Mouse (Mus musculus) kidney, postnatal 10 days (tissue): ENCODE data around the gene Shpk.

Experiments used
- DNase-seq: peaks from one replicate; pipeline ENCODE4 v3.0.0; 2021; ENCODE audit warnings: mixed read lengths

The Shpk gene

DNA sequence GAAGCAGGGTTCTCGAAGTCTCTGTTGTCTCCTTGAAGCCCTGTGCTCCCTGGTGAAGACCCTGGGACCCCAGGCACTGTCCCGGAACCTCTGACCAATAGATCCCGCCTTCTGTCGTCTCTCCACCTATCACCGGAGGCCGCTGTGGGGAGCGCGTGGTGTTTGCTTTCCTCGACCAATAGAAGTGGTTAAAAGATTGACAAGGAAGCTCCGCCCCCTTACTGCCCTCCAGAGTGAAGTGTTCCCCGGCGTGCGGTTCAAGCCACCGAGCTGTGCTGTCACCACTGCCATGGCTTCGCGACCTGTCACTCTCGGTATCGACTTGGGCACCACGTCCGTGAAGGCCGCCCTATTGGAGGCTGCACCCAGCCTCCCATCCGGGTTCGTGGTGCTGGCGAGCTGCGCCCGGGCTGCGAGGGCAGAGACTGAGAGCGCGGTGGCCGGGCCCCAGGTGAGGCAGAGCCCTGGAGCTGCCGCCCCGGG is at the start of gene Shpk:
Gene Shpk (plus strand): TSS at position 231 of the 483 bp plus-strand sequence.
- DNase-seq: peak; percentile 96

DNA sequence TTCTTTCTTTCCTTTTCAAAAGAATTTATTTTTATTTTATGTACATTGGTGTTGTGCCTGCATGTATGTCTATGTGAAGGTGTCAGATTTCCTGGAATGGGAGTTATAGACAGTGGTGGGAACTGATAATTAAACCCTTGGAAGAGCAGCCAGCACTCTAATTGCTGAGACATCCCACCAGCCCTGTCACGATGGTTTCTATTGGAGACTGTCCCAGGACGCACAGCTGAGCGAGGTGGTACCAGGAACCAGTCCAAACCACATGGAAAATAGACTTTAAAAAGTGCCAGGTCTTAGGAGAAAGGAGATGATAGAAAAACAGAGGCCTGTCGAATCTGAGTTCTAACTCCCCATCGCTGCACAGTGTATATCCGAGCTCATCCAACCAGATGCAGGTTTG is 44.2 kb upstream of the Shpk start:
- DNase-seq: no peak

DNA sequence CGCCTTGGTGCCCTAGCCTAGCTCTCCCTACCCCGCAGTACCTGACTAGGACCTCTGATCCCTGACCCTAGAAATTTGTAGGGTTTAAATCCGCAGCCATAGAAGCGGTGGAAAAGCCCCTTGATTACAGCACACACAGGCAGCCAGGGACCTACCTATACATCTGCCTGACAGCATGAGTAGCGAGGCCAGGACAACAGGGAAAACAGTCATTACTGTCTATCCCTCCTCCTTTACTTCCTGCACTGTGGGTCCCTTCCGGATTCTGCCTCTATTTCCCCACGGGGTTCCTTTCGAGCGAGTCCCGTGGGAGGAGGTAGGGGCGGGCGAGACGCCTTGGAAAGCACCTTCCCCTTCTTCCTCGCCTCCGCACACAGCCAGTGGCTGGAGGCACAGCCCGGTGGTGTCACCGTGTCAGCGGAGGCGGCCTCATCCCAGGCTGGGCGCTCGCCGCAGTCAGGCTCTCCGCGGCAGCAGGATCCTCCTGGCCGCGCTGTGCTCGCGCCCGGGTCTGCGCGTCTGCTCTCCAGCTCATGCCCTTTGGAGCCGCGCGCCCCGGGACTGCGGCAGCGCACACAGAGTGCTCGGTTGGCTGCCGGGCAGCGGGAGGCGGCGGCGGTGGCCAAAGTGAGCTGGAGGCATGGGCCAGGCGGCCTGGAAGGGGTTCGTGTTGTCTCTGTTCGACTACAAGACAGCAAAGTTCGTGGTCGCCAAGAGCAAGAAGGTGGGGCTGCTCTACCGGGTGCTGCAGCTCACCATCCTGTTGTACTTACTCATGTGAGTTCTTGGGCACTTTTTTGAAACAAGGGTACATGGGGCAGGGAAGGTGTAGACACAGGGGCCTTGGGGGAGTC is 39.1 kb upstream of the Shpk start, which contains the start of gene P2rx5:
Gene P2rx5 (plus strand): TSS at position 465 of the 854 bp plus-strand sequence.
- peak; percentile 81 for DNase-seq

DNA sequence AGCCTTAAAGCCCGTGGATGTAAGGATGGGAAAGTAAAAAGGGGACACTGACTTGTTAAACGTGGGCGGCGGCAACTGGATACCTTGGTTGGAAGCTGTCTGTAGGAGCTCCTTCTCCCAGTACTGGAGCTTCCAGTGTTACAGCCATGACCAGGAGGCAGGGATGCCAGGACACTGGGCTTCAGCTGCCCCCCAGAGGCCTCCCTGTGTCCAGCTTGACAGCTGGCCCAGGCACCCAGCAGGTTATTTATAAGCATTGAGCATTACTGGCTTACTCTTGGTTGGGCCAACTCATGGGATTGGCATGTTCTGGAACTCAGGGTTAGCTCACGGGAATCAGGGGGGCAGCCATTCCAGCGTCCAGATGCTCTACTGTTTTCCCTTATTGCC is 38.5 kb upstream of the Shpk start:
- DNase-seq: peak; percentile 47

DNA sequence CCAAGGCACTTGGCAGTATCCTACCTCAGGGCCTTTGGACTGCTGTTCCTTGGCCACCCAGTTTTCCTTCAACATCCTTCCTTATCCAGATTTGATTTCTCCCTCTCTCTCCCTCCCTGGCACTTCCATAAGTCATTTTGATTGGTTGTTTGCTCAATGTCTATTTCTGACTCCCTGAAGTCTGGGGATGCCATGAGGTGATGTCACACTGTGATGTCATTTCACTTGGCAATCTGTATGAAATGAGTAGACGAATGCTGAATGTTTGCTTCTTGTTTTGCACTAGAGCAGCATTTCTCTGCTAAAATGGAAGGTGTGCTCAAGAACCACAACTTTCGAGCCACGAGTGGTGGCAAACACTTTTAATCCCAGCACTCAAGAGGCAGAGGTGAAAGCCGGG is 37.6 kb upstream of the Shpk start:
- DNase-seq: no peak

DNA sequence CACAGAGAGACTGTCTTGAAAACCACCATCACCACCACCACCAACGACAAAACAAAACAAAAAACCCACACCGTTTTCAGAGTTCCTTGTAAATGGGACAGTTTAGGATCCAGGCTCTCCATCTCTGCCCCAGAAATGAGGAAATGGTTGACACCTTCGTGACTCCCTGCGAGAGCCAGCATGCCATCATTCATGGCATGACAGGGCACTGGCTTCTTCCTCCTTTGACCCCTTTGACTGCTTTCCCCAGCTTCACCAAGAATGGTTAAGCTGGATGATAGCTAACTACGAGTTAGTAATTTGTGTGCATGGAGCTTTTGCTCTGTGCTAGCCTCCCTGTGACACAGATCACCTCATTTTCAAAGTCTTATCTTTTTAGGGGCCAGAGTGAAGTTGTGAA is 37.0 kb upstream of the Shpk start:
- no peak for DNase-seq

DNA sequence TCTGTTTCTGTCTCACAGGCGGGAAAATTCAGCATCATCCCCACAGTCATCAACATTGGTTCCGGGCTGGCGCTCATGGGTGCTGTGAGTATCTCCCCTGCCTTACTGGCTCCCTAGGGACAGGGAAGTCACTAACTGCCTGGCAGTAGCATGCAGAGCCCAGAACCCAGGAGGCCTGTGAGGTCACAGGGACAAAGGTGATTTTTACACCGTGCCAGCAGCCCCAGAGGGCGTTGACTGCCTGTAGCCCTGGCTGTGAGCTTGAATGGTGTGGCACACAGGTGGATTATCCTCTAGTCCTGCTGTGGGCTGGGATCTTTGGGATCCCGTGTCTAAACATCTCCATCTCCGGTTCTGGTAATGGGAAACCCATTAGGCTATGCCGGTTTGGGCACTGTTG is 31.2 kb upstream of the Shpk start:
- no peak for DNase-seq

DNA sequence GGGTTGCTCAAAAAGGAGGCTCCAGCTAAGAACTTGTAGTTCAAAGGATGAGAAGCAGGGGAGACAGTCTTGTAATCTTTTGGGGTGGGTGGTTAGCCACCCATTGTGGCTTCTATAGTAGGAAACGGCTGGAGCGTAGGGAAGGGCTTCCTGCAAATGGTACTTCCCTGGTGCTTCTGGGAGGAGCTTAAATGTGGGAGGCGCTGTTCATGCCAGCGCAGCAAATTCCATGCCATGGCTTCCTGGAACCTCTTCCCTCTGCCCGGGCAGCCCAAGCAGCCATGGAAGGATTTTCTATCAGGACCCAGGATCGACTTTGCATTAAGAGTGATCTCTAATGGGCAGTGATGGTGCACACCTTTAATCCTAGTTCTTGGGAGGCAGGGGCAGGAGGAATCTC is 30.7 kb upstream of the Shpk start:
- DNase-seq: no peak

DNA sequence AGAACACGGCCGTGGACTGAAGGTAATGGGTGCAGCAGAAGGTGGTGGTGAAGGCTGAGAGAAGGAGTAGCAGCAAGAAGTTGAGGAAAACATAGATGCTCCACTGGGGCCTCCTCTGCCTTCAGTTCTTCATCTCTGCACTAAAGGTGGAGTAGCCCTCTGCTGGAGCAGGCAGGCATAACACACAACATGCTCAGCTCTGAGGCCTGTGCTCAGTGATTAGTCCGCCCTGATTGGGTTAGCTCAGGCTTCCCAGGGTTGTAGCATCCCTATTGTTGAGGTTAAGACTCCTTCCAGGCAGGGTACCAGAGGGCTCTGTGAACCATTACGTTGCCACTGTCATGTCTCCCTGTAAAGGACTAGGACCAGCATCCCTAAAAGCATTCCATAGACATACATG is 30.0 kb upstream of the Shpk start:
- DNase-seq: peak; percentile 83

DNA sequence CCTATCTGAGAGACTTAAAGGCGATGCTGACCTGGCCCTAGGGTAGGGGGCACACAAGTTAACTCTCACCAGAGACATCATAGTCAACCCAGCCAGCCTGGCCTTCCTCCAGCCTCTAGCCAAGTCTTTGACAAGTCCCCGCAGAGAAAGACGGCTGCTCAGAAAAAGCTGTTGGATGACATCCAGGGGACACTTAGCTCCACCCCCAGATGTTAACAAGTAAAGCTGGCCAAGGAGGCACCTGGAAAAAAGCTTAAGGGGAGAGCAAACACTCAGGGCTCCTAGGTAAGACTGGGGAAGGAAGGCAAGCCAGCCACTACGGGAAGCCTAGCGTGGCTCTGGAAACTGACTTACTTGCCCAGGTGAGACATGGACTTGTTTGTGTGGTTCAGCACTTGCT is 27.1 kb upstream of the Shpk start:
- peak; percentile 83 for DNase-seq

DNA sequence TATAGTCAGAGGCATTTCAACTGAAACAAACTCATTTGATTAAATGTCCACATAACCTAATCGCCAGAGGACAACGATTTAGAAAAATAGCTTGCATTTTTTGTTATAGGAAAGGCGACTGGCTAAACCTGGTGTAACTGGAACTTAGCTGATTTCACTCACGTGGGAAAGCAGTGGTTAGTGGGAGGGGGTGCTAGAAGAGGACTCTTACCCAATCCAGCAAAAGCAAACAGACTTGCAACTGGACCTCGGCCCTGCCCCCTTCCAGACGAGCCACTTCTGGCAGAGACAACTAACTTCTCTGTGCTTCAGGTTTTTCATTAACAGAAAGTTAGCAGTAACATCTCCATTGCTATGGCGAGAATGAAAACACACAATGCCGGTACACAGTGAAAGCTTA is 23.6 kb upstream of the Shpk start:
- peak; percentile 83 for DNase-seq

DNA sequence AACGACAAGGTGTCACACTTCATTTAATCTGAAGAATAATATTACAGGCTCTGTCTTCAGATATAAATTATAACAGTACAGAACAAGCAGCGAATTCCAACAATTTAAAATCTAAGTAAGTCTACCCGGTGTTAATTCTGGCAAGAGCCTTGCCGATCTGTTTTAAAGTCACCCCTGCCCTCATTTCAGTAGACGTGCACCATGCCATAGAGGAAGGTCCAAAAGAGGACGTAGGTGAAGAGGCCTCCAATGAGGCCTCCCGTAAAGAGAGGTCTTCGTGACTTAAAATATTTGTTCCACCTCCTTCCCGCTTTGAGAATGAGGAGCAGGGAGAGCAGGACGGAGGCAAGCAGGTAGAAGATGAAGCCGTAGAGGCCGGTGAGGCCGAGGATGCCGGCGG is 23.1 kb upstream of the Shpk start:
- DNase-seq: no peak

DNA sequence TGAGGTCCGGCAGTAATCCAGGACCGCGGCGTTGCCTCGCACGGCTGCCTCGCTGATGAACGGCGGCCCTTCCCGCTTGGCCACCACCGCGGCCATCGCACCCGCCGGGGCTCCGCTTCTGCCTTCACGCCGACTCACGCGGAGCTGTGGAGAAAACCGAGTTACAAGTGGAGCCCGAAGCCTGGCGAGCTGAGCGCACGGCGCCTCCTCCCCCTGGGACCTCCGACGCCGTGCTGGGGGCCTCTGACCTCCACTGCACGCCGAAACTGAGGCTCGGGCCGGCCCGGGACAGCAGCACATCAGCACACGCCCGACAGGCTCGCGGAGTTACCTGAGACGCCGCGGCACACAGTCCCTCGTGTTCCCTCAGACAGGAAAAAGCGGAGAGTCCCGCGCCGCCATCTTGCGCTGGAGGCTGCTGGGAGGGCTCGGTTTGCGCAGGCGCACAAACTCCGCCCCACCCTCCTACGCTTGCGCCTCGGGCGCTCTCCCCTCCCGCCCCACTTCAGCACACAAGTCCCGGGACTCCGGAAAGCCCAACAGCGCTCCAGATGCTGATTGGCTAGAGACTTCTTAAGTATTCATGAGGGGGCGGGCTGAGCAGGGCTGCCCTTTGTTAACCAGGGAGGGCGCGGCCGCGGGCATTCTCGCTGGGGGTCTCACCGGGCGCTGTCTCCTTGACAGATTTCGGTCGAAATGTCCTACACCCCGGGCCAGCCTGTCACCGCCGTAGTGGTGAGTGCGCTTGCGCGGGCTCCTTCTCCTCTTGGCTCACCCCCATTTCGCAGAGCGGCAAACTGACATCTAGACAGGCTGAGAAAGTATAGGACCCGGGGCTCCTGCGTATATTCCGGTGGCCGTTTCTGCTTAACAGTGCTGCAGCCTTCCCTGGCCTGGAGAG is 22.4 kb upstream of the Shpk start, which contains the start of the genes Emc6 and Tax1bp3:
Gene Emc6 (minus strand): TSS at position 430 of the 901 bp plus-strand sequence.
Gene Tax1bp3 (plus strand): TSS at position 476 of the 901 bp plus-strand sequence.
- peak; percentile 98 for DNase-seq

DNA sequence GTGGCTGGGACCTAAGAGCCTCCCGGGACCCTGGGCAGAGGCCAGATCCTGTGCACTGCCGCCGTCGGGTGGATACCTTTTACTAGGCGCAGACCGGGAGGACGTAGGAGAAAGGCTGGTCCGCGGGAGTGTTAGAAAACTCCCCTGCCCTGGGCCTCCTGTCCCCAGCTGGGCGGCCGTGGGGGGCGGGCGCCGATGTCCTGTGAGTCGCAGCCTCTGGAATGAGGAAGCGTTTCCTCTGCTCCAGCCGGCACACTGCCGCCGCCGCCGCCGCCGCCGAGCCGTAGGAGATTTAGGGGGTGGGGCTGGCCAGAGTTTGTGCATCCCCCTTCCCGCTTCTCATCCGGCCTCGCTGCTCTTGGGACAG is 21.8 kb upstream of the Shpk start:
- DNase-seq: peak; percentile 94

DNA sequence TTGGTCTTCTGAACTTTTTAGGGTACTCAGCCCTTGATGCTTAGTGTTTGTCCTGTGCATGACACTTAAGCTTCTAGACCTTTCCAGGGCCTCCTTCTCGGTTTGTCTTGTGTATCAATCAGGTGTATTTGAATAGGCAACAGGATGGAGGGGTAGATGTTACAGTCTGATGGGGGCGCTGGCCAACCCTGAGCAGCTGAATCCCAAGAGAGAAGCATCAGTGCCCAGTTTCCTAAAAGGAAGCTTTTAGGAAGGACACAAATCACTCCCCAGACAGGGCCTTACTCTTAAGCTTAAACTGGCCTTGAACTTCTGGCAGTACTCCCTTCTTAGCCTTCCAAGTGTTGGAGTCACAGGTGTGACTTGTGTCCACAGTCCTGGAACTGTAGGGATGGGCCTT is 21.4 kb upstream of the Shpk start:
- DNase-seq: peak; percentile 35

DNA sequence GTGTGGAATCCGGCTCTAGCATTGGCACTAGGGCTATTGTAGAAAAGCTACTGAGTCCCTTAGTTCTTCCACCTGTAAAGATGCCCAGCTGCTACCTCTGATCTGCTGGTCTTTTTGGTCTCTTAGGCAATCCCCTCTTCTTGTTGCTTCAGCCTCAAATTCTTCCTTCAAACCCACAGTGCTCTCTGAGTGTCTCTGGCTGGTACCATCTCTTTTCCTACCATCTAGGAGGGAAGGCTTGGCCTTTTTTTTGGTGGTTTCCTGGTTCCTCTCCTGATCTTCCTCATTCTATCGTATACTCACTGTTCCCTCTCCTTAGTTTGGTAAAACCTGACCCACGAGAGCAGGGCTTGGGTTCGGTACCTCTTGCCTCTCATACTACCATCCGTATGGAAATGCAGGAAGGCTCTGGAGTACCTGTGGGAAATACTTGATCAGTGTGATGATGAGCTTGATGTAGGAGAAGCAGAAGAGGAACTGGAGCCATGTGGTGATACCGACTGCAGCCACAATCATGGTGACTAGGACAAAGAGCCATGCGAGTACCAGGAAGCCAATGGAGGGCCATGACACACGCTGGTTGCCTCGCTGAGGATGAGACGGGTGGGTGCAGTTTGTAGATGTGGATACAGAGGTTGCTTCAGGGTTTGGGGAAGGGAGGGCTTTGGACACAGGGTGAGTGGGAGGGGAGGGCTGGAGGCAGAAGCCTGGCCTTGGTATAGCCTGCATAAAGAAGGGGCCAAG is 13.2 kb upstream of the Shpk start:
- DNase-seq: no peak

DNA sequence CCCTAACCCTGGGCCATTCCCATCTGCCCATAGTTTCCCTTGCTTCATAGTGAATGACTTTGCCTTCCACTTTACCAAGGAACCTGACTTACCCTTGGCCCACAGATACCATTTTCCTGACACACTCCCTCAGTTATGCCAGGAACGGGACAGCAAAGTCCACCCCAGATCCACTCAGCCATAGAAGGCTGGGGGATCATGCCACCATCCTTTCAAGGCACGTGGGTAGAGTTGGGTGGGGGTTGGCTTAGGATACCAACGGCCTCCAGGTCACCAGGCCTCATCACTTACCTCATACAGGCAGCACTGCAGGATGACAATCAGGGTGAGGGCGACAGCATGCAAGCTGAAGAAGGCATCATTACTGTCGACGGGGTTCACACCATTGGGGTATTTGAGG is 12.0 kb upstream of the Shpk start:
- DNase-seq: no peak

DNA sequence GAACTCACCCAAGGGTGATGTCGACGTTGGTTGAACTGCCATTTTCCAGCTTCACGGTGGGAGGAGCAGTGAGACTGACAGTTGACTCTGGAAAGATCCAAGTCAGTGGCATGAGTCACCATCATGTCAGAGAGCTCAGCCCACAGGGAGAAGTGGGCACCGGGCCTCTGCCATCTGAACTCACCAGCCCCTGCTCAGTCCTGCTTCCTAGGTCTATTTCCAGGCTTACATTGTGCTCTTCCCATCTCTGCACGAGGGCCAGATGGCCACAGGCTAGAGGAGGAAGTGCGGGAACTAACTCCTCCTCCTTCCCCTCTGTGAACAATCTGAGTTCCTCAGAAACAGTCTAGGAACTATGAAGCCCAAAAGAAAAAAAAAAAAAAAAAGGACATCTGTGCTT is 6.2 kb upstream of the Shpk start:
- no peak for DNase-seq

DNA sequence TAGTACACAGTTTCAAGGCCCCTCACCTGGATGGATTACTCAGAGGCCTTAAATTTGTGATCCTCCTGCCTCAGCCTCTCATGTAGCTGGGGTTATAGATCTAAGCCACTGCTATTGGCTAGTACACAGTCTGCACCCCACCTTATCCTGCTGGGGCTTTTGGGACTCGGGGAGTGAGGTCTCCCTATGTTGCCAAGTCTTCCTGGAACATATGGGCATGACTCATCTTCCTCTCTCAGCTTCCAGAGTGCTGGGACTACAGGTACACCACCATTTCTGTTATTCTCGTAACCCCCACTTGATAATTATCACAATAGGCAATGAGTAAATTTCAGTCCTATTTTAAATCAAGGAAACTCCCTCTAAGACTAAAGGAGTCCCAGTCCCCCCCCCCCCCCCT is 4.8 kb upstream of the Shpk start:
- DNase-seq: no peak

DNA sequence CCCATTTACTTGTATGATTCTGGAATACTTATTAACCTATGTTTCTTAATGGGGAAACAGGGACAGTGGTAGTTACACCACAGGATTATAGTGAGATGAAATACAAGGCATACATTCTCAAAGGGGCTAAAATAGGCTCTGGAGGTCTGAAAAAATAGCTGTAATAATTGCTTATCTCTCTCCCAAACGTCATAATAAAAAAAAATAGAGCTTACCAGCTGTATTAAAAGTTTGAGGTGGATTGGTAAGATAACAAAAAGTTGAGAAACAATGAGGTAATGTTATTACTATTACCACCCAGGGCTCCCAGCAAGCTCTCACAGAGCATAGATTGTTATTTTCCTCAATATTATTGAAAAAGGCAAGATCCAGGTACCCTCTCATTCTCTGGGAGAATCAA is 1.1 kb upstream of the Shpk start:
- DNase-seq: no peak

DNA sequence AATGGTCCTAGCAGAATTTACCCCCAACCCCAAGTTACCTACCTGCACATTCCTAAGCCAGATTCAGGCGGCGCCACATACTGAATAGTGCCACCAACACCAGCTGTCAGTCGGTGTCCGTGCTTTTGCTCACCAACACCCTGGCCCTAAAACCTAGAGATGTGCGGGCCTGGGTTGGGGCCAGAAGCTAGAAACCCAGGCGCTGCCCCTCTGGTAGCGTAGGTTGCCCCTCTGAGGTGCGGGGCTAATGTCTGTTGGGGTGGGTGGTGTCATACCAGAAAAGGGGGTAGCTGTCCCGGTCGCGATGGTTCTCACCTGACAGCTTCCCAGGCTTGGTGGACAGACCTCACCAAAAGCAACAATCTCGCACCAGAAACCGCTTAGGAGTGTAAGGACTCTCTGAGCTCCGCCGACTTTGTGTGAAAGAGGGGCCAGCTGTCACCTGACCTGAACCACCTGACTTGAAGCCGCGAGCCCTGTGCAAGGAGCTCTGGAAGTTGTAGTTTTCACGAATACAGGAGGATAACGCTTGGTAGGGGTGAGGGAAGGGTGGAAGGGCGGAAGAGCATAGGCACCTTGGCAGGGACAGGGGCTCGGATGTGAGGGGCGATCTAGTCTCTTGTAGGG is 544 bp upstream of the Shpk start, which contains the start of gene Ctns:
Gene Ctns (minus strand): TSS at position 440 of the 627 bp plus-strand sequence.
- DNase-seq: peak; percentile 87

DNA sequence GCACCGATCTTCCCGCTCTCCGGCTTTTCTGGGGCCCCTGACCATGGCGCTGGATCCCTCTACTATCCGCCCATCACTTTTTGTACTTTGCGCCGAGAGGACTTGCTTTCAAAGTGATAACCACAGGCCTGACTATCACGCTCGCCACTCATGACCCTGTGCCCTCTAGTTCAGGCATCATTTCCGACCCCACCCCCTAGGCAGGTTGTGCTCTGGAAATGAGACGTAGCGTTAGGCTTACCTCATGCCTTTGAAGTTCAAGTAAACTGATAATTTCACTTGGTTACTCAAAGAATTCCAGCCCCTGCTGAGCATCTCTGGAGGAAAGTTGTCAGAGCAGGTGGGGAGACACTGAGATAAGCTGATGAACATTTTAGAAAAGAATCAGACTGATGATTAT is 619 bp downstream of the Shpk start:
- peak; percentile 27 for DNase-seq
